ENCODE assay signal across 8 mouse cellular contexts in genomic region chr2:167537476-167538297, GRCm38 (mm10). TPM values are rescaled to one million over a fixed set of nuclear protein-coding genes. Genes with fewer than 3 reads are reported as not detected.
A peak's percentile ranks its signal among the peaks of the same experiment; 100 is the strongest.
DNase-seq lines count a peak whose midpoint lies in the region; ATAC-seq and TF ChIP-seq lines count a peak whose summit lies in the region.

Gene Snai1, plus strand, starts transcription at chr2:167538195.

- H3K27me3 ChIP-seq in heart, embryonic 10.5 days (ENCODE audit: insufficient read depth, poor library complexity, severe bottlenecking): peaks cover 78% of the 10 kb centered on the region
- peaks cover 31% of the 10 kb centered on the region for H3K27me3 ChIP-seq in kidney, embryonic 15.5 days
- no peaks in the 10 kb centered on the region for H3K27me3 ChIP-seq in myocyte (ENCODE audit: control insufficient read depth, insufficient read depth, insufficient read length)
- no peaks in the 10 kb centered on the region for H3K27me3 ChIP-seq in splenic B cell, adult 2 months (ENCODE audit: control insufficient read depth, insufficient read depth, low read length, poor library complexity, severe bottlenecking)

- DNase-seq in B cell, adult 2 months: peak; percentile 89
- DNase-seq in brain, adult 2 months (ENCODE audit: low read depth, low spot score): peak; percentile 93
- DNase-seq in heart, embryonic 10.5 days (ENCODE audit: low spot score): peak; percentile 97
- peak; percentile 92 for DNase-seq in liver
- DNase-seq in splenic B cell, adult 2 months (ENCODE audit: low read depth, low spot score): peak; percentile 95

- under 1% methylated on average over 58 of the region's 58 CpGs for WGBS in heart, embryonic 10.5 days
- WGBS in kidney, embryonic 15.5 days: under 1% methylated on average over 58 of the region's 58 CpGs

- peak; percentile 76 for ATAC-seq in erythroblast, adult 5-6 weeks (replicated peaks; ENCODE audit: low FRiP score, poor library complexity, severe bottlenecking)
- peak; percentile 98 for ATAC-seq in kidney, embryonic 15.5 days (replicated peaks; ENCODE audit: low FRiP score)

- peak; percentile 100 for TF ChIP-seq POLR2A in myocyte (IDR thresholded peaks at IDR 0.05; ENCODE audit: insufficient read length, low read depth)

- H3K4me2 ChIP-seq in kidney, embryonic 15.5 days: peak within 1 kb of the TSS; percentile 82
- H3K4me2 ChIP-seq in myocyte (ENCODE audit: low read depth): peak within 1 kb of the TSS; percentile 98

- H3K79me2 ChIP-seq in myocyte (ENCODE audit: control insufficient read depth, insufficient read depth): peaks cover 33% of the 10 kb centered on the region

- H3K9me3 ChIP-seq in heart, embryonic 10.5 days: no peaks in the 10 kb centered on the region
- no peaks in the 10 kb centered on the region for H3K9me3 ChIP-seq in kidney, embryonic 15.5 days (replicated peaks)

- peaks cover 54% of the 10 kb centered on the region for H3K4me1 ChIP-seq in heart, embryonic 10.5 days
- H3K4me1 ChIP-seq in kidney, embryonic 15.5 days: peaks cover 53% of the 10 kb centered on the region

- H3ac ChIP-seq in myocyte (ENCODE audit: control insufficient read depth, insufficient read length): peak within 1 kb of the TSS; percentile 66

- H3K9ac ChIP-seq in kidney, embryonic 15.5 days: peak within 1 kb of the TSS; percentile 52

- peaks cover 15% of the 10 kb centered on the region for H3K36me3 ChIP-seq in heart, embryonic 10.5 days
- peaks cover 10% of the 10 kb centered on the region; the same call in 1 of the 2 replicates for H3K36me3 ChIP-seq in kidney, embryonic 15.5 days
- no peaks in the 10 kb centered on the region for H3K36me3 ChIP-seq in myocyte (ENCODE audit: control insufficient read depth, insufficient read depth)
- H3K36me3 ChIP-seq in splenic B cell, adult 2 months (ENCODE audit: control insufficient read depth, insufficient read depth, low read length, poor library complexity, severe bottlenecking): no peaks in the 10 kb centered on the region

- peak within 1 kb of the TSS; percentile 87 for H3K27ac ChIP-seq in heart, embryonic 10.5 days
- peak within 1 kb of the TSS; percentile 73 for H3K27ac ChIP-seq in kidney, embryonic 15.5 days

- H3K4me3 ChIP-seq in heart, embryonic 10.5 days: peak within 1 kb of the TSS; percentile 69
- H3K4me3 ChIP-seq in kidney, embryonic 15.5 days (replicated peaks): peak within 1 kb of the TSS; percentile 54
- H3K4me3 ChIP-seq in myocyte: peak within 1 kb of the TSS; percentile 59

TF ChIP-seq in myocyte, 11 proteins besides CTCF, POLR2A, EP300 and RAD21:
- no peak for TF ChIP-seq TCF12 (IDR thresholded peaks at IDR 0.05; ENCODE audit: insufficient read depth, poor library complexity, severe bottlenecking)
- peak; percentile 14 for TF ChIP-seq USF1 (IDR thresholded peaks at IDR 0.05; ENCODE audit: low read depth)
- peak; percentile 3 to 84 (median 77) for TF ChIP-seq MYOG (IDR thresholded peaks at IDR 0.05; ENCODE audit: control insufficient read depth in 1 of 3, insufficient read depth in 1 of 3, insufficient read length in 2 of 3, low read depth in 2 of 3)
- TF ChIP-seq TCF3 (IDR thresholded peaks at IDR 0.05; ENCODE audit: insufficient read length, low read depth): peak; percentile 29
- no peak for TF ChIP-seq SRF (IDR thresholded peaks at IDR 0.05; ENCODE audit: control insufficient read depth, insufficient read length, low read depth)
- no peak for TF ChIP-seq CEBPB (IDR thresholded peaks at IDR 0.05; ENCODE audit: insufficient read depth, poor library complexity, severe bottlenecking)
- no peak for TF ChIP-seq E2F4 (IDR thresholded peaks at IDR 0.05; ENCODE audit: insufficient read depth)
- peak in 2 of 3 experiments; percentile 89 to 92 for TF ChIP-seq MYOD1 (IDR thresholded peaks at IDR 0.05; ENCODE audit: control insufficient read depth in 1 of 3, insufficient read length in 2 of 3, low read depth in 2 of 3)
- TF ChIP-seq POLR2AphosphoS2 (IDR thresholded peaks at IDR 0.05; ENCODE audit: insufficient read length, low read depth): peak; percentile 99
- TF ChIP-seq MAX (IDR thresholded peaks at IDR 0.05; ENCODE audit: low read depth): no peak
- TF ChIP-seq REST (IDR thresholded peaks at IDR 0.05; ENCODE audit: insufficient read depth, insufficient read length): no peak

RNA-seq across cellular contexts. Expression of gene Snai1, which starts in this region (rescaled TPM):
- total RNA-seq in erythroblast, adult 5-6 weeks (2015; ENCODE audit: low replicate concordance): not detected in 2 replicates
- 0.70 TPM in 1 of 2 replicates, not detected in the other for total RNA-seq in erythroblast, adult 5-6 weeks (2017; ENCODE audit: low replicate concordance)
- polyA plus RNA-seq in heart, embryonic 10.5 days (2016; fragmentation: Nextera tagmentation; extraction: Ambion mirVana): 21.8 and 42.2 TPM in 2 replicates
- polyA plus RNA-seq in kidney, embryonic 15.5 days (2015; fragmentation: Nextera tagmentation; extraction: Ambion mirVana): 34.3 and 37.7 TPM in 2 replicates
- 48.5 TPM for polyA plus RNA-seq in myocyte (2012; fragmentation: generic; extraction: Trizol)

Comparison
In these comparisons a context has a peak if more than half of its experiments do, and no peak if none do; other contexts are left out.
1. Peak in every context shown above with its lines: DNase-seq, ATAC-seq, H3K4me3 ChIP-seq and H3K27ac ChIP-seq.
2. Peak in ATAC-seq in erythroblast, adult 5-6 weeks; RNA of the gene not detected or under 1 TPM.